Mouse (Mus musculus) monocyte, adult 5-6 weeks (primary cell): ENCODE results near the gene Gm36864. TPM values are rescaled to one million over a fixed set of nuclear protein-coding genes. Genes with fewer than 3 reads are reported as not detected.
"Not testable (repeated sequence)": the region's sequence is repeated elsewhere in the genome, so short reads cannot be mapped to it uniquely, and the experiment has no call there.

Experiments used
- ATAC-seq: fragments of 153-309, 156-312 bp; replicated peaks from 2 replicates; pipeline ENCODE4 v1.8.0; 2017; ENCODE audit warnings: mild to moderate bottlenecking; ENCODE audit not compliant: low TSS enrichment, insufficient number of reproducible peaks, severe bottlenecking, poor library complexity, low FRiP score
- total RNA-seq: library from RNA; stranded (forward); fragments of 200-1000, 200-491, 200-594 nt; gene quantifications from 3 replicates; pipeline ENCODE4 v1.2.3, GENCODE M21; 2017

Gene Gm36864
- total RNA-seq, 1 experiment from 2014 or later: not detected

DNA sequence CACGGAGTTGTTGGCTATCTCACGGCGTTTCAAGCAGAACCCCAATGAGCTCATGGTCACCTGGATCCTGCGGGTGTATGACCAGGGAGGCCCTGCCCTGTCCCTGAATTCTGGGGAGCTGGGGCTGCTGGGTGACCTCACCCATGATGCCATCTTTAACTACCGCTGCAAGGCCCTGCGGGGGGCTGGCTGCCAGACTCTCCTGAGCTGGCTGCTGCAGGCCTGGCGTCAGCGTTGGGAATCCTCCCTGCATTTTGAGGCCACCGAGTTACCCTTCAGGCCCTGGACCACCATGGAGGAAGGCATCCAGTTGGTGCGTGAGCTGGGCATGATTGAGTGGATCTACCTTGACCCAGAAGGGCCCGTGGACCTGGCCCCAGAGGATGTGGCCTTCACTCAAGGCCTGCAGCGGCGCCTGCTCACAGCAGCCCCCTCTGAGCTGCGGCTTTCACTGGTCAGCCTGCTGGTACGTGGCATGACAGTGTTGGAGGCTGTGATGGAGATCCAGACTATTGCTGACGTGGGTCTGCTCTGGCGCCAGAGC lies 14.8 kb downstream of the Gm36864 start:
- ATAC-seq: not testable (repeated sequence)

DNA sequence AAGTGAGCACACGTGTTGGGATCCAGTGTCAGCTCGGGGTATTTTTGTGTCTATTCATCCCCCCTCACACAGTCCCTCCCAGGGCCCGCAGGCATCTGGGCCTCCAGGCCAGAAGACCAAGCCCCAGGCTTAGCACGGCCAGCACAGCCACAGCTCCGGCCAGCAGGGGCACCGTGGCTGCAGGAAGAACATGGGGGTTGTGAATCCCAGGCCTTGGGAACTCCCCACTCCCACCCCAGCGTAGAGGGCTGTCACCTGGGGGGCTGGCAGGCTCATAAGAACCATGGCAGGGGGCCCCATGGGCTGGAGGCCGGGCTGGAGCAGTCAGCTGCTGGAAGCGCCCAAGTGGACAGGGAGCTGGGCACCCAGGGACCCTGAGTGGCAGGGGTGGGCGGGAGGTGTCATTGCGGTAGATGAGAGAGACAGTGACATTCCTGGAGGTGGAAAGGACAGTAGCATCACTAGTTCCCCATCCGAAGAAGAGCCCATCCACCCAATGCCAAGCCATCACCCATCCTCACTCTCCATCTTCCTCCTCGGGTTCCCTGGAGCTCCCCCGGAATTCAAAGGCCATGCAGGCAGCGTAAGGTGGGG lies 17.1 kb downstream of the Gm36864 start:
- no peak for ATAC-seq

- no peak for ATAC-seq
Measured at GRCm38 (mm10) chr7:44254930-44255329, 19.0 kb downstream of the Gm36864 start.

DNA sequence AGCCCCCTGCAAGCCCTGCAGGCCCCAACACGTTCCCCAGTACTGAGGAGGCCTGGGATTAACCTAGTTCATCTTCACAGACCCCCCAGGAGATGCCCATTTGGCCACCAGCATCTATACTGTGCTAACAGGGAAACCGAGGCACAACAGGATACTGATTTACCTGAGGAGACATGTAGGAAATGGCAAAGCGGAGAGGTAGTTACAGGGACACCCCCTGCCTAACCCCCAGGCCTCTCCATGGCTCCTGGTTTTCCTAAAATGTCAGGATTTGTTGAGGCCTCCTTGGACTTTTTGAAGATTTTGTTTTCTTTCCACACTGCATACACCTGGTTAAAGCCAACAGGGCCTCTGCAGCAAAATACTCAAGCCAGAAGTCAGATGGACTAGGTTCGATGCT lies 21.3 kb downstream of the Gm36864 start, which contains the start of gene Acp4:
Gene Acp4 (minus strand): TSS at position 101 of the 400 bp plus-strand sequence.
- ATAC-seq: no peak

DNA sequence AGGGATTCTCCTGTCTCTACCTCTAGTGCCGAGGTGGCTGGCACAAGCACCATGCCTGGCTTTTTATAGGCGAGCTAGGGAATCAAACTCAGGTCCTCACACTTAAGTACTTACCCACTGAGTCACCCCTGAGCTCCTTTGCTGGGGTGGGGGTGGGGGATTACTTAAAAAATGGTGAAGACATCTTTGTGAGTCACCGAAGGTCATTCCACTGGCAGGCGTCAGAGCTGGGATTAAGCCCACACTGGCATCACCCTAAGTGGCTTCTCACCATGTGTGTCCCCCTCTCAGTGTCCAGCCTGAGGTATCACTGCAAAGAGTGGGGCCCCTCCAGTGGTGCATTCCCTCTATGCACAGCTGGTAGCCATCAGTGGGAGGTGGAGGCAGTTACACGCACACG lies 24.4 kb downstream of the Gm36864 start:
- no peak for ATAC-seq

DNA sequence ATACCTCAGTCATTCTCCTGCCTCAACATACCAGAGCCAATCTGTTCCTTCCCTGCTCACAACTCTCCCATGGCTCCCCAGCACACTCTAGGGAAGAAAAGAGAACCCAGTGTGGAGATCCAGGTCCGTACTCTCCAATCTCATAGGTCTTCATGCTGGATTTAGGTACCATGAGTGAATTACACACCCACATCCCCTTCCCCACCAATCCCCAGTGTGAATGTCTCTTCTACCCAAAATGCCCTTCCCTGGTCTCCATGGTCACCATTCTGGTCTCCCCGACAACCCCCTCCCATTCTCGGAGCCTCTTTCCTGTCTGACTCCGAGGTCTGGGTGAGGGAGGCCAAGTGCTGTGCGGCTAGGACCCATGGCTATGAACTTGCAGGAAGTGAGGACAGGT lies 25.2 kb downstream of the Gm36864 start, which contains the start of gene Gm15517:
Gene Gm15517 (plus strand): TSS at position 301 of the 400 bp plus-strand sequence.
- ATAC-seq: no peak

- peak; percentile 96 for ATAC-seq
Measured at GRCm38 (mm10) chr7:44262791-44263643, 27.0 kb downstream of the Gm36864 start.

DNA sequence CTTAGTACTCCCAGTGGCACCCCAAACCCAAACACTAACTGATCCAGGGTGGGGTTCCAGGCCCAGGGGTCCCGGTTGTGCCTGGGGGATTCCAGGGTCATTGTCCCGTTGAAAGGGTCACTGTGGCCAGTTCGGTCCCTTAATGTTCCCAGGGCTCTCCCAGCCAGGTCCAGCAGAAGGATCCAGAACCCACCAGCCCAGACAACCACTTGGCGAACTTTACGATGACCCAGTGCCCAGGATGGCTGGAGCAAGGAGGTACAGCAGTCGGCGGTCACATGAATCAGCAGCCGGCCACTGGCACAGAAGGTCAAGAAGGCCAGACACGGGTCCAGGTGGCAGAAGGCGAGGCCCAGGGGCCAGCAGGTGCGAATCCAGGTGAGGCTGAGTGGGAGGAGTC lies 32.1 kb downstream of the Gm36864 start:
- ATAC-seq: no peak

DNA sequence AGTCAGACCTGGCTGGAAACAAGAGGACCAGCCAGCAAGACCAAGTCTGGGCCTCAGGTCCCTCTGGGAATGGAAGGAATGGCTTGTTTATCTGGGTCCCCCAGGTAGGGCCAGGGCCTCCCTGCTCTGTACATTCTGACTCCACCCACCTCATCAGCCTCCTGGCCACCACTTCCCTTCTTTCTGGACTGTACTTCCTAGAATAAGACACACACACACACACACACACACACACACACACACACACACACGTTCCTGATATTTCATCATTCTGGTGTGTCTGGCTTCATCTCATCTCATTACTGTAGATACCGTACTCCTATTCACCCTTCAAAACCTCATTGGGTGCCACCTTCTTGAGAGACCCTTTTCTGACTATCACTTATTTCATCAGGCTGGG lies 33.4 kb downstream of the Gm36864 start:
- ATAC-seq: no peak

- ATAC-seq: no peak
Measured at GRCm38 (mm10) chr7:44271309-44271708, 35.3 kb downstream of the Gm36864 start.

- ATAC-seq: no peak
Measured at GRCm38 (mm10) chr7:44272546-44272945, 36.6 kb downstream of the Gm36864 start.

DNA sequence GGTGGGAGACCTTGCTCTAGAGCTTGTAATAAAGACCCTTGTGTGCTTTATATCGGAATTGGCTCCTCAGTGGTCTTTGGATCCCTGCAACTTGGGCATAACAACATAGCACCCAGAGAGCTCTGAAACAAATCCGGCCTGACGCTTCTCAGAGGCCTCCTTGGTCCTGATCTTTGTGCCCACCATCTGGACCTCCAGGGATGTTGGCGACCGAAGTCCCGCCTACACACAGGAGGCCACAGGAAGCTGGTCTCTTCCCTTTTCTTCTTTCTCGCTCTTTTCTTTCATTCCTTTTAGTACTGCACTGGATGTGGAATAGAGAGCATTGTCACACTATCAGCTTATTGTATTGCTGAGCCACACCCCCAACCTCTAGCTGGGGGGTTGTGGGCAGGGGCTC lies 37.5 kb downstream of the Gm36864 start:
- no peak for ATAC-seq

DNA sequence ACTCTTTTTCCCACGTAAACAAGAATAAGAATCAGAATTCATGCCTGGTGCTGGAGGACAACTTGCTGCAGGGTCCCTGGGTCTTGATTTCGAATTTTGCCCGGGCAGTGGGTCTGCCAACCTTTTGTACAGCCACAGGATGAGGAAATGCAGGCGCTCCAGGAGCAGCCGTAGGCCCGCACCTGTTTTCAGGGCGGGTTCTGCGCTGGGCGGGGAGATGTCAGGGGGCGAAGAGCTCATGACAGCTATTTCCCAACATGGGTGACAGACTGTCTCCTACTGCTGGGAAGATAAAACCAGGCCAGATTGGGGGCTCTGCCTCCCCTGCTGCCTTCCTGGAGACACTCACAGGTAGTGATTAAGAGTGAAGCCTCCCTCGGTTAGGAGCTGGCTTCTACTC lies 38.1 kb downstream of the Gm36864 start:
- ATAC-seq: no peak

DNA sequence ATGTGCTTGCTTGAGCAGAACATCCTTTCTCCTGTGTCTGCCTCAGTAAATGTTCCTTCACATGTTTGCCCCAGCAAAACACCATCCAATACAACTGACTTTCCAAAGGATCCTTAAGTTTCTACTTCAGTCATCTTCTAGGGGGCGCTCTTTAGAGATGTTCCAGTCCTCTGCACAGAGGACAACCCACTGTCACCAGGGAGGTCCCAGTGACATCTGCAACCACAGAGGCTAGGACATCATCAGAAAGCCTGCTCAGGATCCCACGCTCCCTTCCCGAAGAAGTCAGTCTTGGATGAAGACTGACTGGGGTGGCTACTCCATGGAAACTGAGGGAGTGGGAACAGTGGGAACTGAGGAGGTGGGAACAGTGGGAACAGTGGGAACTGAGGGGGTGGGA lies 39.6 kb downstream of the Gm36864 start:
- ATAC-seq: no peak

GRCm38 (mm10) chr7:44276461-44277249 lies 40.7 kb downstream of the Gm36864 start:
- ATAC-seq: no peak

GRCm38 (mm10) chr7:44277250-44277622 lies 41.3 kb downstream of the Gm36864 start:
- ATAC-seq: no peak

GRCm38 (mm10) chr7:44280959-44281358 lies 45.0 kb downstream of the Gm36864 start:
- ATAC-seq: peak; percentile 84

DNA sequence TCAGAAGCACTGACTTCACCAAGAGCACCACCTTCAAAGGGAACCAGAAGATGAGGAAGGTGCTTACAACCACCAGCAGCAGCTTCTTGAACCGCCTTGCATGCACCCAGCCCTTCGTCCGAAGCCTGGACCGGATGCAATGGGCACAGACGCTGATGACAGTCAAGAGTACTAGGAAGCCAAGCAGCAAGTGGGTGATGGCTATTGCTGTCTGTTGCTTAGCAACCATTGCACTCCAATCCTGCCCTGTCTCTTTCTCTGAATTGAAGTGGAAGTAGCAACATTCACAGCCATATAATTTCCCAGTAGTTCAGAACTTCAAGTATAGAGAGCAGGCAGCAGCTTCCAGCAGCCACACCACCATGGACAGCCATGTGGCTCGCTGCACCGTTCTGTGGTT lies 45.6 kb downstream of the Gm36864 start:
- no peak for ATAC-seq

GRCm38 (mm10) chr7:44287760-44288159 lies 51.8 kb downstream of the Gm36864 start:
- no peak for ATAC-seq
